Mouse (Mus musculus) yolk sac, embryonic 10.5 days (tissue): ENCODE data around the gene Bst1.

Source experiments
- DNase-seq: peaks from one replicate; pipeline ENCODE4 v3.0.0-alpha.2; 2017; ENCODE audit warnings: low spot score

Gene Bst1

GRCm38 (mm10) chr5:43859663-43860062 lies 41.0 kb downstream of the Bst1 start:
- no peak for DNase-seq

- no peak for DNase-seq
These were observed 41.4 kb downstream of the Bst1 start for GRCm38 (mm10) chr5:43860096-43860495.

GRCm38 (mm10) chr5:43860670-43861431 lies 42.2 kb downstream of the Bst1 start:
- DNase-seq = no peak

DNA sequence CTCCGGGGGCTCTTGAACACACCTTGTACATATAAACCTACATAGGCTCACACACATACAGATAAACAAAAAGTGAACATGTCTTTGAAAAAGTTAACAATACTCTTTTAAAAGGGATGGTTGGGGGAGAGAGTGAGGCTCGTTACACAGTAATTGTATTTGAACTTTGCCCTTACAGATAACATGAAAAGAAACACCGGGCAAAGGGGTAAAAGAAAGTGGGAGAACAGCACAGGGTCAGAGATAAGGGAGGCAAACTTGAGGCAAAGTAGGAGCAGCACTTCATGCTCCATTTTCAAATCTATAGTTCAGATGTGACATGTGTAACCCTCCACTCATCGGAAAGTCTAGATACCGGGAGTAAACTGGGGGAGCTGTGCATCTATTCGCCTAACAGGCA lies 45.0 kb downstream of the Bst1 start:
- peak; percentile 26 for DNase-seq

DNA sequence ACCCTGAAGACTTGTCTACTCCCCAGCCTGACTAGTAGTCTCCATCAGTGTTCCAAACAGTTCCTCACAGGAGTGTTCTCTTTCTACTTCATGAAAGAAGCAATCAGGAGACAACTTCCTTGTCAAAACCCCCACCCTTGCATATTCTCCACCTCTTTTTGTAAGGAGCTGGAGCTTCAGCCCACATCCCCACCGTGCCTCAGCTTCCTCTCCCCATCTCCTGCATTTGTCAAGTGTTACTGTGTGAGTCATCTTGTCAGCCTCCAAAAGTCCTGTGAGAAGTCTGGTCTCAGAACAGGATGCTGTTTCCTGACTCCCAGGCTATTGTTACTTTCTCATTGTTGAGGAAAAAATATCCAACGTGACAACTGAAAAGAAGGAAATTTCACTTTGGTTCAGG lies 46.6 kb downstream of the Bst1 start:
- no peak for DNase-seq

DNA sequence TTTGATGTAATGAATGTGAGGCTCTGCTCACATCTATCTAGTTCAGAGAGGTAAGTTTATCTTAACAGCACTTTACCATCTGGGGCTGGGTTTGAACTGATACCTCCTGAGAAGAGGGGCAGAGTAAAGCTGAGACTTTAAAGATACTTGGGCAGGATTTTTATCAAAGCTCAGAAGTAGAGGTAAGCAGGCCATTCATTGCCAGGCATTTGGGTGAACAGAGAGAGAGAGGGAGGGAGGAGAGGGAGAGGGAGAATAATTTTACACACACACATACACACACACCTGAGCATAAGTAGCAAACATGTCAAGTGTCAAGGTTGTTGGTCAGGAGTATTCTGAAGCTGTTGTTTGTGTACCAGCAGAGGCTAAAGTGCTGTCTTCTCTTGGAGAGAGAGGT lies 49.6 kb downstream of the Bst1 start, which contains the start of gene Cd38:
Cd38 (plus strand) TSS at position 301 of the 400 bp plus-strand sequence.
- DNase-seq = no peak

- DNase-seq = peak; percentile 36
These were observed 50.3 kb downstream of the Bst1 start for GRCm38 (mm10) chr5:43868711-43869600.

- DNase-seq = no peak
These were observed 53.2 kb downstream of the Bst1 start for GRCm38 (mm10) chr5:43871845-43872244.

GRCm38 (mm10) chr5:43872652-43873051 lies 54.0 kb downstream of the Bst1 start:
- DNase-seq = no peak

GRCm38 (mm10) chr5:43882034-43882433 lies 63.3 kb downstream of the Bst1 start:
- DNase-seq = no peak

DNA sequence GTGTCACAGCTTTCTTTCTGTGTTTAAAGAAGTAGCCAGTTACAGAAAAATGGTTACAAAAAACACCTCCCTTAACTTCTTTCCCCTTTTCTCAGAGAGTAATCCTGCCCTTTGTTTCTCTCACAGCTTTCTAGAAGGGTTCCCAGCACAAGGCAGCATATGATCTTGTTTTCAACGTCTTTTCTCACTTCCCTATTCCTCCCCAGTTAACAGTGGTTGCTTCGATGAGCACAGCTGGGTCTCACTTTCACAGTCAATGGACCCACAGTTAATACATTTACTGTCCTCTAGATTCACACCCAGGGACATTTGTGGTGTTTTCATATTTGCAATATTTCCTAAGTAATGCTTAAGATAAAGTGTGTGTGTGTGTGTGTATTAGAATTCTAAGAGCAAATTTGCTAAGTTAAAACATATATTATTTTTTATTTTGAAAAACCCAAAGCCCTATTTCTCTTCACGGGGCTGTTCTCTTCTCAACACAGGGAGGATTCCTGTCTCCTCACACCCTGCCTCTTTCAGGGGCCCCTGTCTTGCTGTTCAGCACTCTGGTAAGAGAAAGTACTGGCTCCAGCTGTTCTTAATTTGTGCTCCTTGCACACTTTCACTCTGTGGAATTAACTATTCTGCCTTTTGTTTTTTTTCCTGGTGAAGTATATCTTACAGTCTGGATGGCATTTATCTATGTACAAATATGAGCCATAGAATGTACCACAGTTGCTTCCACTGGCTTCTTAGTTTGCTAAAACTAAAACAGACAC lies 66.6 kb downstream of the Bst1 start:
- no peak for DNase-seq

GRCm38 (mm10) chr5:43892386-43892785 lies 73.7 kb downstream of the Bst1 start:
- DNase-seq = peak; percentile 3
